Mouse (Mus musculus) adrenal gland, adult 18-20 months (tissue): ENCODE measurements around the gene Inppl1. TPM values are rescaled to one million over a fixed set of nuclear protein-coding genes. Genes with fewer than 3 reads are reported as not detected.

Experiments
- DNase-seq, 2 experiments: peaks; one replicate each; pipeline ENCODE4 v3.0.0; 2021 to 2022; ENCODE audit warnings: low spot score in 2 of 2
- long read RNA-seq, 2 experiments: library from polyadenylated mRNA; stranded (forward); transcript quantifications; one replicate each; pipeline ENCODE4 v2.0.0; 2021
- total RNA-seq, 2 experiments: library from RNA; stranded (reverse); gene quantifications; 1 replicate in 1 of 2; 2 replicates in 1 of 2; pipeline ENCODE4 v1.2.3; 2021

The Inppl1 gene
- 10 to 100 TPM; 79.2 to 81.5 TPM for total RNA-seq
- long read RNA-seq, experiment 1, full-length matches to known transcripts, result 17 of 45 reads
- long read RNA-seq, experiment 1, partial matches to known transcripts, result 18 of 45 reads
- long read RNA-seq, experiment 1, other reads (novel, unspliced or antisense), result 10 of 45 reads
- long read RNA-seq, experiment 2, full-length matches to known transcripts, result 15 of 55 reads
- long read RNA-seq, experiment 2, partial matches to known transcripts, result 29 of 55 reads
- long read RNA-seq, experiment 2, other reads (novel, unspliced or antisense), result 11 of 55 reads

GRCm38 (mm10) chr7:101837606-101838471, at the start of gene Inppl1:
TSS of gene Inppl1 (minus strand) at chr7:101838229.
- peak; percentile 82 to 85 for DNase-seq

GRCm38 (mm10) chr7:101886274-101886673, 48.2 kb upstream of the Inppl1 start:
- DNase-seq, result no peak

GRCm38 (mm10) chr7:101884160-101884559, 46.1 kb upstream of the Inppl1 start:
- DNase-seq, result no peak

- DNase-seq, result no peak
Measured at GRCm38 (mm10) chr7:101882413-101883154, 44.6 kb upstream of the Inppl1 start.

GRCm38 (mm10) chr7:101880855-101881254, 42.8 kb upstream of the Inppl1 start:
- no peak for DNase-seq

GRCm38 (mm10) chr7:101875978-101876377, 37.9 kb upstream of the Inppl1 start:
- no peak for DNase-seq

GRCm38 (mm10) chr7:101871296-101871695, 33.3 kb upstream of the Inppl1 start:
- peak in 1 of 2 experiments; percentile 12 for DNase-seq

- DNase-seq, result no peak
Measured at GRCm38 (mm10) chr7:101870629-101871028, 32.6 kb upstream of the Inppl1 start, which contains the start of gene Folr1. TSS of gene Folr1 (minus strand) at chr7:101870788.

- DNase-seq, result no peak
Measured at GRCm38 (mm10) chr7:101869163-101869500, 31.1 kb upstream of the Inppl1 start.

- DNase-seq, result no peak
Measured at GRCm38 (mm10) chr7:101868241-101869162, 30.5 kb upstream of the Inppl1 start.

- no peak for DNase-seq
Measured at GRCm38 (mm10) chr7:101867482-101867881, 29.5 kb upstream of the Inppl1 start.

GRCm38 (mm10) chr7:101866491-101867265, 28.6 kb upstream of the Inppl1 start:
- no peak for DNase-seq

- DNase-seq, result no peak
Measured at GRCm38 (mm10) chr7:101863415-101863814, 25.4 kb upstream of the Inppl1 start, which contains the start of gene Anapc15. TSS of gene Anapc15 (plus strand) at chr7:101863715.

- DNase-seq, result no peak
Measured at GRCm38 (mm10) chr7:101862291-101862690, 24.3 kb upstream of the Inppl1 start.

GRCm38 (mm10) chr7:101860978-101861377, 22.9 kb upstream of the Inppl1 start:
- no peak for DNase-seq

GRCm38 (mm10) chr7:101858362-101858761, 20.3 kb upstream of the Inppl1 start:
- no peak for DNase-seq

GRCm38 (mm10) chr7:101857094-101857493, 19.1 kb upstream of the Inppl1 start, which contains the start of gene Folr2:
TSS of gene Folr2 (minus strand) at chr7:101857194.
- no peak for DNase-seq

GRCm38 (mm10) chr7:101853816-101854215, 15.8 kb upstream of the Inppl1 start:
- no peak for DNase-seq

- no peak for DNase-seq
Measured at GRCm38 (mm10) chr7:101852846-101853245, 14.8 kb upstream of the Inppl1 start.
